Mouse (Mus musculus): Measurements from ENCODE around the gene Atf6.

- TF ChIP-seq CTCF (IDR thresholded peaks at IDR 0.05; ENCODE audit: low read depth) (no peak), EP300 (optimal IDR thresholded peaks at IDR 0.05) (no peak)
These were observed 12.4 kb downstream of the Atf6 start for GRCm38 (mm10) chr1:170855056-170855760.

Measured in stomach, postnatal 0 days (tissue).